Mouse (Mus musculus) layer of hippocampus, postnatal 36 days (tissue): ENCODE measurements around the gene Fam114a2. TPM values are rescaled to one million over a fixed set of nuclear protein-coding genes. Genes with fewer than 3 reads are reported as not detected.
"Not testable (repeated sequence)": the region's sequence is repeated elsewhere in the genome, so short reads cannot be mapped to it uniquely, and the experiment has no call there.

ENCODE experiments used
- DNase-seq, 2 experiments: peaks; one replicate each; pipeline ENCODE4 v3.0.0; 2022
- total RNA-seq, 2 experiments: library from RNA; stranded (reverse); gene quantifications; 2 replicates each; pipeline ENCODE4 v1.2.3; 2021

The Fam114a2 gene
- 10 to 100 TPM; 34.9 to 39.9 TPM for total RNA-seq

- DNase-seq = peak; percentile 85
Observed at GRCm38 (mm10) chr11:57518091-57518750, at the start of gene Fam114a2, which contains the start of gene Mfap3. Fam114a2 (minus strand) TSS chr11:57518617. Mfap3 (plus strand) TSS chr11:57518664.

- no peak for DNase-seq
Observed at GRCm38 (mm10) chr11:57566091-57567035, 47.9 kb upstream of the Fam114a2 start.

- DNase-seq = no peak
Observed at GRCm38 (mm10) chr11:57564564-57564963, 46.1 kb upstream of the Fam114a2 start.

- DNase-seq = not testable (repeated sequence)
Observed at GRCm38 (mm10) chr11:57557936-57558335, 39.5 kb upstream of the Fam114a2 start.

GRCm38 (mm10) chr11:57553015-57553780, 34.8 kb upstream of the Fam114a2 start:
- no peak for DNase-seq

GRCm38 (mm10) chr11:57551016-57551415, 32.6 kb upstream of the Fam114a2 start:
- DNase-seq = no peak

GRCm38 (mm10) chr11:57550230-57550629, 31.8 kb upstream of the Fam114a2 start:
- no peak for DNase-seq

GRCm38 (mm10) chr11:57548618-57549550, 30.5 kb upstream of the Fam114a2 start:
- DNase-seq = peak; percentile 77 to 80

GRCm38 (mm10) chr11:57540681-57541080, 22.3 kb upstream of the Fam114a2 start:
- no peak for DNase-seq

GRCm38 (mm10) chr11:57539841-57540418, 21.5 kb upstream of the Fam114a2 start:
- no peak for DNase-seq

- DNase-seq = no peak
Observed at GRCm38 (mm10) chr11:57535912-57536311, 17.5 kb upstream of the Fam114a2 start.

- no peak for DNase-seq
Observed at GRCm38 (mm10) chr11:57532306-57532705, 13.9 kb upstream of the Fam114a2 start.

- no peak for DNase-seq
Observed at GRCm38 (mm10) chr11:57531300-57531950, 13.0 kb upstream of the Fam114a2 start.

GRCm38 (mm10) chr11:57529111-57529510, 10.7 kb upstream of the Fam114a2 start:
- DNase-seq = no peak

- DNase-seq = no peak
Observed at GRCm38 (mm10) chr11:57527506-57527905, 9.1 kb upstream of the Fam114a2 start.

GRCm38 (mm10) chr11:57525900-57526299, 7.5 kb upstream of the Fam114a2 start:
- DNase-seq = no peak

- DNase-seq = no peak
Observed at GRCm38 (mm10) chr11:57524597-57524996, 6.2 kb upstream of the Fam114a2 start.

- DNase-seq = no peak
Observed at GRCm38 (mm10) chr11:57523418-57523817, 5.0 kb upstream of the Fam114a2 start.

GRCm38 (mm10) chr11:57522046-57522445, 3.6 kb upstream of the Fam114a2 start:
- peak; percentile 76 to 78 for DNase-seq

GRCm38 (mm10) chr11:57521206-57521605, 2.8 kb upstream of the Fam114a2 start:
- no peak for DNase-seq

- DNase-seq = no peak
Observed at GRCm38 (mm10) chr11:57519304-57519703, 887 bp upstream of the Fam114a2 start.
